Mouse (Mus musculus): ENCODE measurements around the gene Fthl17e.
"Not testable (repeated sequence)": the region's sequence is repeated elsewhere in the genome, so short reads cannot be mapped to it uniquely, and the experiment has no call there.

Fthl17e gene

DNA sequence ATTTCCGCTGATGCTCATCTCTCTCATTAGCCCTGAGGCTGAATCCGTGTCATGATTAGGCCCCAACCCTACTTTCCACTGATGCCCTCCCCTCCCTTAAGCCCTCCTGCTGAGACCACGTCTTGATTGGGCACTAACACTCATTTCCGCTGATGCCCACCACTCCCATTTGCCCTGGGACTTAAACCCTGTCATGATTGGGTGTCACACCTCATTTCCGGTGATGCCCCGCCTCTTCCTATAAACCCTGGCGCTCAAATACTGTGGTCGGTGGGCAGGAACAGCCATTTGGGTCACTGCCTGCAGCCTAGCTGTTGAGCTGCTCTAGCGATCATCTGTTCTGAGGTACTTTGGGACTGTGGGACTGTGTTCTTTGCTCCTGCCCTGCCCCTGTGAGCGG lies at the start of gene Fthl17e:
Fthl17e (plus strand) TSS at position 301 of the 400 bp plus-strand sequence.
- not testable (repeated sequence) for DNase-seq (ENCODE audit: low spot score)

DNA sequence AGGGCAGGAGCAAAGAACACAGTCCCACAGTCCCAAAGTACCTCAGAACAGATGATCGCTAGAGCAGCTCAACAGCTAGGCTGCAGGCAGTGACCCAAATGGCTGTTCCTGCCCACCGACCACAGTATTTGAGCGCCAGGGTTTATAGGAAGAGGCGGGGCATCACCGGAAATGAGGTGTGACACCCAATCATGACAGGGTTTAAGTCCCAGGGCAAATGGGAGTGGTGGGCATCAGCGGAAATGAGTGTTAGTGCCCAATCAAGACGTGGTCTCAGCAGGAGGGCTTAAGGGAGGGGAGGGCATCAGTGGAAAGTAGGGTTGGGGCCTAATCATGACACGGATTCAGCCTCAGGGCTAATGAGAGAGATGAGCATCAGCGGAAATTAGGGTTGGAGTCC lies 46.6 kb upstream of the Fthl17e start, which contains the start of gene Fthl17d:
Fthl17d (minus strand) TSS at position 101 of the 400 bp plus-strand sequence.
- DNase-seq (ENCODE audit: low spot score): not testable (repeated sequence)

DNA sequence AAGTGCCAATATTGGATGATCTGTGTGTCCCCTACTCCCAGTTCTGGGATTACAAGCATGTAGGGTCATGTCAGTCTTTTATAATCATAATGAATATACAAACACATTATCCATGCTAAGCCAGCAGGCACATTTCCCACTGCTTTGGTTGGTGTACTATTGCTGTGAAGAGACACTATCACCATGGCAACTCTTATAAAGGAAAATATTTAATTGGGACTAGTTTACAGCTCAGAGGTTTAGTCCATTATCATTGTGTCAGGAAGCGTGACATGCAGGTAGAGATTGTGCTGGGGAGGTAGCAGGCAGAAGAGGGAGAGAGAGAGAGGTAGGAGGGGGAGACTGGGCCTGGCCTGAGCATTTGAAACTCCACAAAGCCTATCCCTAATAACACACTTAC lies 17.2 kb upstream of the Fthl17e start:
- no peak for DNase-seq (ENCODE audit: low spot score)

DNA sequence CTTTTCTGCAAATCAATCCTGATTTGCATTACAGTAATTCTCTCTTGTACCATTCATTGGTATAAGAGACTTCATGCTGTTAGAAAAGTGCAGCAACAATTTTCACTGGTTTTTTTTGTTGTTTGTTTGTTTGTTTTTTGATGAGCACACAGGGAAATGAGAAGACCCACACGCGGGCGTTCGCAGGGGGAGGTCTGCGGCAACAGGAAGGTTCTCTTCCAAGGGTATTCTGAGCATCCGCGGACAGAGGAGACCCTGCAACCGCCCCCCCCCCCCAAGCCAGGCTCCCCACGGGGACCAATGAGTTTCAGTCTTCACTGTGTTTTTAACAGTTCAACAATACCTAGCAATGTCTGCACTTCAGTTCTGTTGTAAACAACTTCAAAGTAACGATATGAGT lies 13.8 kb upstream of the Fthl17e start:
- no peak for DNase-seq (ENCODE audit: low spot score)

DNA sequence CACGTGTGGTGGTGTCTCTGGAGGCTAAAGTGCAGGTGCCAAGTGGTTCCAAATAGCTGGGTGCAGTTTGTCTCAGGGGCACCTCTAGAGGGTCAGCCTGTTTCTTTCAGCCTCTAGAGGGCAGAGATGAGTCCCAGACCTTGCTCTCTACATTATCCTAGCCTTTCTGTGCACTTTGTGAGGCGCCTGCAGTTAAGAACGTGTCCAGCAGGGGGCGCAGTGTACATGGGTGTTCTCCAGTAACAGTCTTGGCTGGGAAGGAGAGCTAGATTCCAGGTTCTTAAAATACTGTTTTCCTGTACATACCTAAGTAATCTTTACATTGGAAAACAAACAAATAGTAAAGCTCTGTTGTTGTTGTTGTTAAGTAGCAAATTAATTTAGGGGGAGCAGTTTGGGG lies 8.3 kb downstream of the Fthl17e start:
- not testable (repeated sequence) for DNase-seq (ENCODE audit: low spot score)

DNA sequence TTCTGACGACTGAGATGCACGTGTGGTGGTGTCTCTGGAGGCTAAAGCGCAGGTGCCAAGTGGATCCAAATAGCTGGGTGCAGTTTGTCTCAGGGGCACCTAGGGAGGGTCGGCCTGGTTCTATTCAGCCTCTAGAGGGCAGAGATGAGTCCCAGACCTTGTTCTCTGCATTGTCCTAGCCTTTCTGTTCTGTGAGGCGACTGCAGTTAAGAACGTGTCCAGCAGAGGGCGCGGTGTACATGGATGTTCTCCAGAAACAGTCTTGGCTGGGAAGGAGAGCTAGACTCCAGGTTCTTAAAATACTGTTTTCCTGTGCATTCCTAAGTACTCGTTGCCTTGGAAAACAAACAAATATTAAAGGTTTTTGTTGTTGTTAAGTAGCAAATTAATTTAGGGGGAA lies 27.7 kb downstream of the Fthl17e start:
- not testable (repeated sequence) for DNase-seq (ENCODE audit: low spot score)

DNA sequence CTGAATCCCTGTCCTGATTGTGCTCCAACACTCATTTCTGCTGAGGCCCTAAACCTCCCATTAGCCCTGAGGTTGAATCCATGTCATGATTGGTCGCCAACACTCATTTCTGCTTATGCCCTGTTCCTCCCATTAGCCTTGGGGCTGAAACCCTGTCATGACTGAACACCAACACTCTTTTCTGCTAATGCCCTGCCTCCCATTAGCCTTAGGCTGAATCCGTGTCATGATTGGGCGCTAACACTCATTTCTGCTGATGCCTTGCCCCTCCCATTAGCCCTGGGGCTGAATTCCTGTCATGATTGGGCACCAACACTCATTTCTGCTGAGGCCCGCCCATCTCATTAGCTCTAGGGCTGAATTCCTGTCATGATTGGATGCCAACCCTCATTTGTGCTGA lies 28.8 kb downstream of the Fthl17e start:
- no peak for DNase-seq (ENCODE audit: low spot score)

DNA sequence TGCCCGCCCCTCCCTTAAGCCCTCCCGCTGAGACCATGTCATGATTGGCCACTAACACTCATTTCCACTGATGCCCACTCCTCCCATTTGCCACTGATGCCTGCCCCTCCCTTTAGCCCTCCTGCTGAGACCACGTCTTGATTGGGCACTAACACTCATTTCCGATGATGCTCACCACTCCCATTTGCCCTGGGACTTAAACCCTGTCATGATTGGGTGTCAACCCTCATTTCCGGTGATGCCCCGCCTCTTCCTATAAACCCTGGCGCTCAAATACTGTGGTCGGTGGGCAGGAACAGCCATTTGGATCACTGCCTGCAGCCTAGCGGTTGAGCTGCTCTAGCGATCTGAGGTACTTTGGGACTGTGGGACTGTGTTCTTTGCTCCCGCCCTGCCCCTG lies 29.4 kb downstream of the Fthl17e start, which contains the start of gene Fthl17f:
Fthl17f (plus strand) TSS at position 301 of the 400 bp plus-strand sequence.
- not testable (repeated sequence) for DNase-seq (ENCODE audit: low spot score)

DNA sequence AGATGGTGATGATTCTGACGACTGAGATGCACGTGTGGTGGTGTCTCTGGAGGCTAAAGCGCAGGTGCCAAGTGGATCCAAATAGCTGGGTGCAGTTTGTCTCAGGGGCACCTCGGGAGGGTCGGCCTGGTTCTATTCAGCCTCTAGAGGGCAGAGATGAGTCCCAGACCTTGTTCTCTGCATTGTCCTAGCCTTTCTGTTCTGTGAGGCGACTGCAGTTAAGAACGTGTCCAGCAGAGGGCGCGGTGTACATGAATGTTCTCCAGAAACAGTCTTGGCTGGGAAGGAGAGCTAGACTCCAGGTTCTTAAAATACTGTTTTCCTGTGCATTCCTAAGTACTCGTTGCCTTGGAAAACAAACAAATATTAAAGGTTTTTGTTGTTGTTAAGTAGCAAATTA lies 44.4 kb downstream of the Fthl17e start:
- DNase-seq (ENCODE audit: low spot score): peak; percentile 0

All from c-Kit-positive CD71-positive TER-119-positive erythroid progenitor cells, embryonic 14.5 days (primary cell).